Mouse (Mus musculus): ENCODE results near the gene Maco1. TPM values are rescaled to one million over a fixed set of nuclear protein-coding genes. Genes with fewer than 3 reads are reported as not detected.
"Not testable (repeated sequence)": the region's sequence is repeated elsewhere in the genome, so short reads cannot be mapped to it uniquely, and the experiment has no call there.

The Maco1 gene
- polyA plus RNA-seq, 1 experiment from 2014 or later = 44.7 TPM

DNA sequence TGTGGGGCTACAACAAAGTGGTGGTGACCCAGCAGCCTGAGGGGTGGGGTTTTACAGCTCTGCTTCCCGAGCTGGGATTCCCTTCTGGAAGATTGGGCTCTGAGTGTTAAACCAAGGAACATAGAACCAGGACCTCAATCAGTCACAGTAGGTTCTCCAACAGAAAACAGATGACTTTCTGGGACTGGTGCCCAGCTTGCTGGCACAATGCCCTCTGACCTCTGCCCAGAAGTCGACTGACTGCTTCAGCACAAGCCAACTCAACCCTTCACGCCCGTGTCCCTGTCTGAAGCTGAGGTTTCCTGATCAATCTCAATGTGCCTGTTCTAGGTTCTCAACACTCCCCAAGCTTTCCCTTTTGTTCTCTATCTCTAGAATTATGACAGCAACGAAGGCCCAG is 48.4 kb downstream of the Maco1 start:
- H3K4me3 ChIP-seq = no peak overlapping the region
- H3K4me2 ChIP-seq = no peak overlapping the region
- 0 out of 2 replicates have a peak overlapping the region, but pooled peaks have one; percentile 33 for H3K27ac ChIP-seq
- no peaks in the 10 kb centered on the region for H3K27me3 ChIP-seq
- no peak overlapping the region for H3K9ac ChIP-seq
- WGBS = 41% methylated on average over 5 of the region's 5 CpGs
- H3K36me3 ChIP-seq = peaks cover 76% of the 10 kb centered on the region
- ATAC-seq (ENCODE audit: insufficient number of reproducible peaks, low FRiP score, low TSS enrichment, low read depth) = no peak
- peaks cover 29% of the 10 kb centered on the region for H3K4me1 ChIP-seq
- no peaks in the 10 kb centered on the region for H3K9me3 ChIP-seq

DNA sequence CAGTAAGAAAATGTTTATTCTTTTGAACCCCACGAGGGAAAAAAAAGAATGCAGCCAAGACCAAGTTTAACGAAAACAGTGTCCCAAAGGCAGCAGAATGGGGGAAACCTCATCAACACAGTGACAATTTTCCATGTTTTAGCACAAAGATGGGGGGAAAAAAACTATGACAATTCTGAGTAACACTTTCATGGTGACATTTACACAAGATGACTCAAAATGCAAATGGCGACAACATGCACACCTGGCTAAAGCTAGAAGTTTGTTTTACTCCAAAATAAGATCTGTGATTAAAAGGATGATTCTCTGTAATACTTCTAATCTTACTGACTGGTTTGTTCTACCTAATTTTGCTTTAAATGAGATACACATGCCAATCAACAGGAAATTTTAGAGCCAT is 50.4 kb downstream of the Maco1 start:
- Histone ChIP-seq H3K27ac (0 out of 2 replicates have a peak overlapping the region, but pooled peaks have one; percentile 33), H3K4me1 (peaks cover 34% of the 10 kb centered on the region), H3K27me3 (no peaks in the 10 kb centered on the region), H3K4me3 (no peak overlapping the region), H3K4me2 (no peak overlapping the region), H3K36me3 (peaks cover 59% of the 10 kb centered on the region), H3K9ac (no peak overlapping the region), H3K9me3 (no peaks in the 10 kb centered on the region)
- WGBS = 87% methylated on average over 3 of the region's 3 CpGs
- ATAC-seq (ENCODE audit: insufficient number of reproducible peaks, low FRiP score, low TSS enrichment, low read depth) = no peak

DNA sequence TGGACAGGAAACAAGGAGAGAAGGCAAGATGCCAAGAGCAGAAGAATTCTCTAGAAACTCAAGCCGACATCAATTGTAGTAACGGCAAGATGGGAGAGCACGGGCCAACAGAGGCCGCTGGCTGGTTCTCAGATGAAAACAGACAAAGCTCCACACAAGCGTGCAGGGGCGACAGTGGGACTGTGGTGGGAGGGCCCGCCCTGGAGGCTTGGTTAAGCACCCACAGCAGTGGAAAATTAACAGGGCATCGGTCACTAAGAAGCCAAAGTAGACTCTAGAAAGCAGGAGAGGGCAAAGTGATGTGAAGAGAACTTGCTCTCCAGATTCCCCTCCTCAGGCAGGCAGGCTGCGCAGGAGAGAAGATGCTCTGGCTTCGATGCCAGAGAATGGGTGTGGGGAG is 51.0 kb downstream of the Maco1 start:
- no peaks in the 10 kb centered on the region for H3K9me3 ChIP-seq
- H3K9ac ChIP-seq = no peak overlapping the region
- H3K27ac ChIP-seq = peak overlapping the region; percentile 33; the same call in 1 of the 2 replicates
- 75% methylated on average over 10 of the region's 10 CpGs for WGBS
- ATAC-seq (ENCODE audit: insufficient number of reproducible peaks, low FRiP score, low TSS enrichment, low read depth) = no peak
- H3K4me3 ChIP-seq = no peak overlapping the region
- peaks cover 38% of the 10 kb centered on the region for H3K4me1 ChIP-seq
- peaks cover 59% of the 10 kb centered on the region for H3K36me3 ChIP-seq
- no peak overlapping the region for H3K4me2 ChIP-seq
- H3K27me3 ChIP-seq = no peaks in the 10 kb centered on the region

DNA sequence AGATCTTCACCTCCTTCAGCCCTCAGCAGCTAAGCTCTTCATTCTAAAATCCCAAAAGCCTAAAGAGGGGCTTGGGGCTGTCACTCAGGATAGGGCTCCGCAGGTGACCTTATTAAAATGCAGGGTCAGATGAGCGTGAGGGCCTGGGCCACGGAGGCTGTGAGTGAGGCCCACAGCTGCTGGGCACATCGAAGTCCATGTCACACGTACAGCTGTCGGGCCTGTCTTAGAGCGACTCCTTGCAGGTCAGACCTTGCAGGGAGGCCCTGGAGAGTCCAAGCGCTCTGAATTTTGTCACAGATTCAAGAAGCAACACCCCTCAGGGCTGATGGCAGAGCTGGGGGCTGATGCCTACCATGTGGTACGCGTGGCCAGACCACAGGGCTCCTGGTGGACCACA is 52.5 kb downstream of the Maco1 start:
- Histone ChIP-seq H3K9me3 (no peaks in the 10 kb centered on the region), H3K4me1 (peaks cover 49% of the 10 kb centered on the region), H3K27me3 (no peaks in the 10 kb centered on the region), H3K9ac (no peak overlapping the region), H3K36me3 (peaks cover 46% of the 10 kb centered on the region), H3K4me2 (no peak overlapping the region), H3K27ac (no peak overlapping the region), H3K4me3 (no peak overlapping the region)
- peak; percentile 17; the same call in 1 of the 2 replicates for ATAC-seq (ENCODE audit: insufficient number of reproducible peaks, low FRiP score, low TSS enrichment, low read depth)
- WGBS = 71% methylated on average over 10 of the region's 10 CpGs

DNA sequence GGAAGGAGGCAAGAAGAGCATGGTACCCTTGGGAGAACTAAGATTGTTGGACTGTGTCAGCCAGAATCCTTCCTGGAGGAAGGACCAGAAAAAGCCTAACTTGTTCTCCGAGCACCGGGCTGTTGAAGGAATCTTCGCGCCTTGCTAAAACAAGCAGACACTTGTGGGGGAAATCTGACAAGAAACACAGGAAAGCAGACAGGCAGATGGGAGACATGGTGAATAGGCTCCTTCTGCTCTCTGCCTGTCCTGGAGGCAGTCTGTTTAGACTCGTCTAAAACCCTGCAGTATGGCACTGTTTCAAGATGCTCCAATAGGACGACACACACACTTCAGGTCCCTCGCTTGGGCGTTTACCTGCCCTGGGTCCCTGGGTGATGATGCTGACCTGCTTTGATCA is 53.0 kb downstream of the Maco1 start:
- no peaks in the 10 kb centered on the region for H3K27me3 ChIP-seq
- no peak overlapping the region for H3K4me2 ChIP-seq
- 55% methylated on average over 8 of the region's 8 CpGs for WGBS
- no peak overlapping the region for H3K4me3 ChIP-seq
- 0 out of 2 replicates have a peak overlapping the region, but pooled peaks have one; percentile 23 for H3K27ac ChIP-seq
- ATAC-seq (ENCODE audit: insufficient number of reproducible peaks, low FRiP score, low TSS enrichment, low read depth) = no peak
- peaks cover 40% of the 10 kb centered on the region for H3K36me3 ChIP-seq
- H3K9me3 ChIP-seq = no peaks in the 10 kb centered on the region
- H3K9ac ChIP-seq = no peak overlapping the region
- peaks cover 45% of the 10 kb centered on the region for H3K4me1 ChIP-seq

DNA sequence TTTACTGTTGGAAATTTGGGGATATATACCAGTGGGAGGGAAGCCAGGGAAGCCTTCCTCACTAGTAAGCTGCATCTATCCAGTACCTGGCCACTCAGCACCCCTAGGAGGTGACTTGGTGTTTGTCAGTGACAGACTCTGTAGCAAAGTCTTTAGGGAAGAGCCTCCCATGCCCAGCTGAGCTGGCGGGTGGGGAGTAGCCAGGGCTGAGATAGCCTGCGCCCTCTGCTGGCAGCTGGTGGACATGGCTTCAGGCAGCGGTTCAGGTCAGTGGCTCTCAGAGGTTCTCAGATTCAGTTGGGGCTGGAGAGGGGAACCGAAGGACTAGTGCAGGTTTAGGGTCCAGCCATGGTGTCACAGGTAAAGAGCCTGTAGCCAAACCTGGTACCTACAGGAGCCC is 53.9 kb downstream of the Maco1 start:
- no peak for ATAC-seq (ENCODE audit: insufficient number of reproducible peaks, low FRiP score, low TSS enrichment, low read depth)
- Histone ChIP-seq H3K27ac (no peak overlapping the region), H3K4me1 (peaks cover 37% of the 10 kb centered on the region), H3K9me3 (no peaks in the 10 kb centered on the region), H3K4me2 (no peak overlapping the region), H3K27me3 (no peaks in the 10 kb centered on the region), H3K4me3 (no peak overlapping the region), H3K9ac (no peak overlapping the region), H3K36me3 (peaks cover 33% of the 10 kb centered on the region)
- WGBS = 11% methylated on average over 4 of the region's 4 CpGs

DNA sequence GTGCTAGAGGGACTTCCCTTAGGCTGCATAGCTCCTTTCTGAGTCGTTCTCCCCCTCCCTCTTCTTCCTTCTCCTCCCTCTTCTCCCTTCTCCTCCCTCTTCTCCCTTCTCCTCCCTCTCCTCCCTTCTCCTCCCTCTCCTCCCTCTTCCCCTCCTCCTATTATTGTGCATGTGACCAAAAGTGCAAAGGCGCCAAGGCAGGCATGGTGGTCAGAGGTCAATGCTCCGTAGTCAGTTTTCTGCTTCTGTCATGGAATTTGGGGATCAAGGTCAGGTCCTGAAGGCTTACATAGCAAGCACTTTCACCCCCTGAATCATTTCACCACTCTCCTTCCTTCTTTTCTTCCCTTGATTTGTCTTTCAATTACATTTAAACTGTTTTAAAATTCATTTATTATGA is 54.3 kb downstream of the Maco1 start:
- H3K9me3 ChIP-seq = no peaks in the 10 kb centered on the region
- no peak overlapping the region for H3K27ac ChIP-seq
- H3K4me1 ChIP-seq = peaks cover 35% of the 10 kb centered on the region; the same call in 1 of the 2 replicates
- H3K36me3 ChIP-seq = peaks cover 29% of the 10 kb centered on the region
- no peak overlapping the region for H3K4me2 ChIP-seq
- ATAC-seq (ENCODE audit: insufficient number of reproducible peaks, low FRiP score, low TSS enrichment, low read depth) = no peak
- no peak overlapping the region for H3K4me3 ChIP-seq
- no peak overlapping the region for H3K9ac ChIP-seq
- WGBS = 50% methylated on average over 3 of the region's 3 CpGs
- H3K27me3 ChIP-seq = no peaks in the 10 kb centered on the region

DNA sequence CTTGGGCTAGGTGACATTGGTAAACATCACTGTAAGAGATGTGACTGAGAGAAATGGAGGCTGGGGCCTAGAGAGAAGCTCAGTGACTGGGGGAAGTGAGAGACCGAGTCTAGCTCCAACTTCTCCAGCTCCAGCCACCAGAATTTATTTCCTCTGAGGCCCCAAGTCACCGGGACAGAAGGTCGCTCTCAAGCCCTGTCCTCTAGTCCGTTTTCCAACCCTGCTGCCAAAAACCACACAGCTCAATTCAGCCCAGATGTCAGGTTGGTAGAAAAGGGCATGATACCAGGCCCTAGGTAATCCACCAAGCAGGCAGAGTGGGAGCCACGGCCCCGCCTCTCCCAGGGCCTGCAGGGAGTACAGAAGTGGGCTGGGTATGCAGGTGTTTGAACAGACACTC is 55.5 kb downstream of the Maco1 start:
- Histone ChIP-seq H3K27me3 (no peaks in the 10 kb centered on the region), H3K4me2 (no peak overlapping the region), H3K9me3 (no peaks in the 10 kb centered on the region), H3K27ac (peak overlapping the region; percentile 65), H3K4me3 (no peak overlapping the region), H3K36me3 (peaks cover 21% of the 10 kb centered on the region), H3K9ac (no peak overlapping the region), H3K4me1 (peaks cover 35% of the 10 kb centered on the region; the same call in 1 of the 2 replicates)
- 64% methylated on average over 6 of the region's 6 CpGs for WGBS
- ATAC-seq (ENCODE audit: insufficient number of reproducible peaks, low FRiP score, low TSS enrichment, low read depth) = no peak

DNA sequence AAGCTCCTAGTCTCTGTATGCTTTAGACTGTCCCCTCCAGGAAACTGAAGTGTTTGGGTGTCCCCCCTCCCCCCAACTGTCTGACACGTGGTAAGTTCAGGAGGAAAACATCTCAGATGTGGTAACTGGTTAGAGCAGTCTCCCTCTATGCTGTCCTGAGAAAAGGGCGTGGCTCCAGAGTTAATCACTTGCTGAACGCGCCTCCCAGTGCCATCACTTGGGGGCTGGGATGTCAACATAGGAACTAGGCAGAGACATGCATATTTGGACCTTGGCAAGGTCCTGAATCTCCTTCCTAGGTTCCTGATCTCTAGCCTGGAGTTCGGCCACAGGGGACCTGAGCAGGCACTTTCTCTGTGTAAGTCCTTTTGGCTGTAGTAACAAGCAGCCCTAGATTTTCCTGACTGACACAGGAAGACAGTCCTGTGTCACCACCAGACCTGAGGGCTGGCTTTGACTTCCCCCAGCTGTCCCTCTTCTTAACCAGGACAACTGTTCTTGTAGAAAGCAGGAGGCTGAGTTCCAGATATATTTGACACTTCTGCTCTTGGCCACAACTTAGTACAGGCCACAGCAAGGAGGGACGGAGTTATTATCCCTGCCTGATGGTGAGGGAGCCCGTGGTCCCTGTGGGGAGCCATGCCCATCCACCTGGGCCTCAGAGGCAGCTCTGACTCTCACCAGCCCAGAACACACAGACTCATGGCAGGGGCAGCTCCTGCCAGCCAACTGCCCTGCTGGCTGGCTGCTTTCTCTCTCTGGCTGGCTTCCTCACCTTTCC is 56.4 kb downstream of the Maco1 start:
- 26% methylated on average over 7 of the region's 7 CpGs for WGBS
- H3K4me2 ChIP-seq = no peak overlapping the region
- peak overlapping the region; percentile 65 for H3K27ac ChIP-seq
- H3K27me3 ChIP-seq = no peaks in the 10 kb centered on the region
- ATAC-seq (ENCODE audit: insufficient number of reproducible peaks, low FRiP score, low TSS enrichment, low read depth) = no peak
- H3K4me1 ChIP-seq = peaks cover 29% of the 10 kb centered on the region; the same call in 1 of the 2 replicates
- no peak overlapping the region for H3K4me3 ChIP-seq
- H3K36me3 ChIP-seq = peaks cover 12% of the 10 kb centered on the region; the same call in 1 of the 2 replicates
- no peak overlapping the region for H3K9ac ChIP-seq
- H3K9me3 ChIP-seq = no peaks in the 10 kb centered on the region

DNA sequence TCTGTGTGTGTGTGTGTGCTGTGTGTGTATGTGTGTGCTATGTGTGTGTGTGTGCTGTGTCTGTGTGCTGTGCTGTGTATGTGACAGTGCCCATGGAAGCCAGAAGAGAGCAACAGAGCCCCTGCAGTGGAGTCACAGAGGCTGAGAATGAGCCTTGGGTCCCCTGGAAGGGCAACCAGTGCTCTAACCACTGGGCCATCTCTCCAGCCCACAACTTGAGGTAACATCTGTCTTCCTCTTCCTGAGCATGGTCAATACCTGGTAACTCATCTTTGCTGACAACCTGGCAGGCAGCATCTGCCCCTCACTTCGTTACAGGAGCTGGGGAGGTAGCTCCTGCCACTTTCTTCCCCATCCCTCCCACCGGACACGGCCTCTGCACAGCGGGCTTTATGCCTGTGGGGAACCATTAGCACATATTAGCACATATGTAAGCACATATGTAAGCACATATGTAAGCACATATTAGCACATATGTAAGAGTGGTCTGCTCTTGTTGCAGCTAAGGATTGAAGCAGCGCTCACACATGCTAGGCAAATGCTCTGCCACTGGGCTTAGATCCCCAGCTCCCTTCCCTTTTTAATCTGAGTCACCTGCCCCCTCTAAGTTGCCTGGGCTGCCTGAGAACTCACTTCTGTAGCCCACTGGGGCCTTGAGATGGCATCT is 57.2 kb downstream of the Maco1 start:
- Histone ChIP-seq H3K27ac (no peak overlapping the region), H3K4me1 (peaks cover 29% of the 10 kb centered on the region; the same call in 1 of the 2 replicates), H3K4me2 (no peak overlapping the region), H3K9me3 (no peaks in the 10 kb centered on the region), H3K4me3 (no peak overlapping the region), H3K27me3 (no peaks in the 10 kb centered on the region), H3K36me3 (0 out of 2 replicates have a peak, but pooled peaks cover 5% of the 10 kb centered on the region), H3K9ac (no peak overlapping the region)
- 71% methylated on average over 5 of the region's 5 CpGs for WGBS
- ATAC-seq (ENCODE audit: insufficient number of reproducible peaks, low FRiP score, low TSS enrichment, low read depth) = no peak

DNA sequence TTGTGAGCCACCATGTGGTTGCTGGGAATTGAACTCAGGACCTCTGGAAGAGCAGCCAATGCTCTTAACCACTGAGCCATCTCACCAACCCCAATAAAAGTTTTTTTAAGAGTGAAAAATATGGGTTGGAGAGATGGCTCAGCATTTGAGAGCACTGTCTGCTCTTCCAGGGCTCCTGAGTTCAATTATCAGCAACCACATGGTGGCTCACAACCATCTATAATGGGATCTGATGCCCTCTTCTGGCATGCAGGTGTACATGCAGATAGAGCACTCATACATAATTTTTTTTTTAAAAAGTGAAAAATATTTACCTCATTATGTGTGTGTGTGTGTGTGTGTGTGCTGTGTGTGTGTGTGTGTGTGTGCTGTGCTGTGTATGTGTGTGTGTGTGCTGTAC is 58.2 kb downstream of the Maco1 start:
- H3K36me3 ChIP-seq; H3K4me3 ChIP-seq; H3K27me3 ChIP-seq; H3K9ac ChIP-seq; H3K9me3 ChIP-seq; H3K27ac ChIP-seq; ATAC-seq (ENCODE audit: insufficient number of reproducible peaks, low FRiP score, low TSS enrichment, low read depth); H3K4me2 ChIP-seq: not testable (repeated sequence)
- H3K4me1 ChIP-seq = peaks cover 22% of the 10 kb centered on the region; the same call in 1 of the 2 replicates
